Mouse (Mus musculus) urinary bladder, postnatal 36 days (tissue): ENCODE results near the gene Prdm10.
A peak's percentile ranks its signal among the peaks of the same experiment; 100 is the strongest.

Experiments
- DNase-seq, 2 experiments: peaks; one replicate each; pipeline ENCODE4 v3.0.0; 2022; ENCODE audit warnings: low spot score in 2 of 2, mixed read lengths in 1 of 2

Prdm10 gene

DNA sequence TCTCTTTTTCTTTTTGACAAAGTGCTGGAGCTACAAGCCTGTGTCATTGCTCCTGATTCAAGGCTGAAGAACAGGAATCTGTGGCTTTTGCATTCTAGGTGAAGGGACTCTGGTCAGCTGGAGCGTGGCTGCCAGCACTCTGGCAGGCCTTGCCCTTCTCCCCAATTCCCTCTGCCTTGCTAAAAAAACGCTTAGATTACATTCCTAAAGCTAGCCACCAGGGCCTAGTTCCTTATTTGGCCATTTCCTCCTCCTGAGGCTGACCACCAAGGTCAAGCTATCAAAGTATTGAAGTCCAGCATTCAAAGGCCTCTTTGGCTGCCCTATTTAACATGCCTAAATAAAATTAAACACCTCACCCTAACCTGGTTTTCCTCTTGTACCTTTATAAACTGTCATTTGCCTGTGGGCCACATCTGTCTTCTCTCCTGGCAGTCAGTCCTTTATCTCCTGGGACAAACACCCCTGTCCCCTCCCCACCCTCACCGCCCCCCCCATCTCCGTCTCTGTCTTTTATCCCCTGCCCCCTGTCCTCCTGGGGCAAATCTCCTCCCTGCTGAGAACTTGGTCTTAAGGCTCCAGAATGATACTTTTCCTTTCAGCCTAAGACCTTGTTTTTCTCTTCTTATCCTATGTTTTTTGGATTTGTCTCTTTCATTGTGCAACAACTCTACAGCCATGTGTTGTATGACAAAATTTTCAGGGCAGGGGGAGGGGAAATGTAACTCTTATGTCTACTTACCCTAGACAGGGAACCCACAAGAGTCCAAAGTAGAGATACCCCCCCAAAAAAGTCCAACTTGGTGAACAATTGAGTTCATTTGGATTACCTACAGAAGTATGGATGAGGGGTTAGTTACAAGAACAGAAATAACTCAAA is 17.9 kb upstream of the Prdm10 start:
- peak; percentile 24 to 59 for DNase-seq

DNA sequence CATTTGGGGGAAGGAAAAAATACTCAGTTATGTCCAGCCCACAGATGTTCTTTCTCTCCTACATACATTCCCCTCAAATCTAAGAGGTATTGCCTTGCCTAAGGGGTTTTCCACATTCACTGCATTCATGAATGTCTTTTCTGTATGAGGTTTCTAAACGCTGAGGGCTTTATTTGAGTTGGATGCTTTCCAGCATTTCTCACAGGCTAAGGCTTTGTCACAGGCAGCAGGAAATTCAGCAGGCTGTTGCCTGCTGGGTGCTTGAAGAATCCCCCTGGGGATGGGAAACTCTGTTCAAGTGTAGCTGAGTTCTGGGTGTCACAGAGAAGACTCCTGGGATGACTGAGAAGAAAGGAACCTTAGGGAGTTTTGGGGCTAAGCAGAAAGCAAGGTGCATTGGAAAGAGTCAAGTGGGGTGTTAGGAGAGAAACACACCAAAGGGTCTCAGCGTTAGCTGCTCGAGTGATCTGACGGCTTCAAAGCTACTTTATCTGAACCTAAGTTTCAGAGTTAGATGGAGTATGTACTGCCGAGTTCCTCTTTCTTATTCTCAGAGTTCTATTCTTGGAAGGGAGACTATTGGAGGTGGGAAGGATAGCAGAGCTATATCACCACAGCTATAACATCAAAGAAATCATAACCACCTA is 14.2 kb upstream of the Prdm10 start:
- peak in 1 of 2 experiments; percentile 5 for DNase-seq

DNA sequence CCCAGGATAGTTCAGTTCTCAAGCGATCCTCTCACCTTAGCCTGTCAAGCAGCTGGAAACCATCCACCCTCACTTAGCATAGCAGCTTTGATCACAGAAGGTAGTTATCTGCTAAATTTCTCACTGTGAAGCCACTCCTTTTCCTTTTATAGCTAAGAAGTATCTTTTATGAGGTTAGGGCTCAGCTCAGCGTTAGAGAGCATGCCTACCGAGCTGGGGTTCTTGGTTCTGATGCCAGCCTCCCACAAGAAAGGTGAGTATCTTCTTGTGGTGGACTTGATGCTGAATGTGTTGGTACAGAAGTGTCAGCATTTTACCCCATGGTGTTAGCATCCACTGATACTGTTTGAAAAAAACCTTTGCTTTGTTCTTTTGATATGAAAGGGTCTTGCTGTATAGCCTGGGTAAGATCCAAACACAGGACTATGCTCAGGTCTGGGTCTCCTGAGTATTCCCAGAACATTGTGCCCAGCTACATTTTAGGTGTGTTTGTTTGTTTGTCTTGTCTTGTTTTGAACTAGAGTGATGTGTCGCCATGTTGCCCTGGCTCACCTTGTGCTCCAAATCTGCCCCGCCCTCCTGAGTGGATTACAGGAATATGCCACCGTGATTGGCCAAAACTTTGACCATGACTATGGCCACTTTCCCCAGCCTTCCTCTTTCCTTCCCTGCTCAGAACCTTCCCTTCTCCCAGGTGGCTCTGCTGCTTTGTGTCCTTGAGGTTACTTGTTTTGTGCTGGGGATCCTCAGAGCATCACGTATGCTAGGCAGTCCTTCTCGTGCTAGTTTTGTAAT is 8.9 kb upstream of the Prdm10 start:
- no peak for DNase-seq

DNA sequence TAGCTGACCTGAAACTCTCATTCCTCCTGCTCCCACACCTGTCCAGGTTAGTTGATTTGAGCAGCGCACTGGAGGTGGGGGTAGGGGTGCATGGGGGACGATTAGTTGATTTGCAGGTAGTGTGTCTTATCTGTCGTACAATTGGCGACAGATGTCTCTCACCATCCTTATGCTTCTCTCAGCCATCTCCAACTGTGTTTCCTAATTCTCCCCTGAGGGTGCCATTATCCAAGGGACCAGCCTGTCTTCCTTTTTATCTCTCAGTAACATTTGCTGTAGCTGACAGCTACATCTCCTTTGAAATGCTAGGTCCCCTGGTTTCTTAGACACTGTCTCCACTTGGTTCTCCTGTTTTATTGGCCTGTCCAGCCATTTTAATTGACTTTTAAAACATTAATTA is 8.2 kb upstream of the Prdm10 start:
- no peak for DNase-seq

DNA sequence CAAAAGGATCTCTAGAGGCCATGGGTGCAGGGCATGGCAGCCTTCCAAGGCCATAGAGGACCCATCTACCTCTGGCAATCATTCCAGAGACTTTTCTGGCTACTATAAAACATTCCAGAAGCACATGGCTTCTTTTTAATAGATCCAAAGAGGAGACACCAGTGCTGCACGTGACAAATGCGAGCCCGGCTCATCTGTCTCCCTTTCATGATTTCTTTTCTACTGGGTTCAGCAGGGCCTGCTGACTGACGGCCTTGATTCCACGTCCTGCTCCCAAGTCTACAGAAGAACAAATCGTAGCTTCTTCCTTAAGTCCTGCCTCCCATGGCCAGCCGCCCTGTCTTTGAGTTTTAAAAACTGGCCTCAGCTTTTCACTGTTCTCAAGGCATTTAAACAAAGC is 1.7 kb upstream of the Prdm10 start:
- DNase-seq, result no peak

DNA sequence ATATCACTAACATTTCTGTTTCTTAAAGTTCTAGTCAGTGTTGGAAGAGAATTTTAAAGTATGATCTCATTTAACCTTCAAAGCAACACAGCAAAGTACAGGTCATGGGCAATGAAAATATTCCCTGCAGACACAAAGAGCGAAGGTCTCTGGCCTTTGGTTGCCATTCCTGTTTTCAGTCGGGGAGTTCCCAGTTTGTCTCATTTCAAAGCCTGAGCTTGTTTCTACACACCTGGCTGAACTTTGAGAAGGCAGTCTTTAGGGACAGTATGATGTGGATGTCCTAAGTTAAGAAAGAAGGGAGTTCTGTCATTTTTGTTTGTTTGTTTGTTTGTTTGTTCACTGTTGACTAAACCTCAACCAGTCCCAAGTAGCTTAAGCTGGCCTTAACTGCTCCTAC is 1.0 kb upstream of the Prdm10 start:
- no peak for DNase-seq

DNA sequence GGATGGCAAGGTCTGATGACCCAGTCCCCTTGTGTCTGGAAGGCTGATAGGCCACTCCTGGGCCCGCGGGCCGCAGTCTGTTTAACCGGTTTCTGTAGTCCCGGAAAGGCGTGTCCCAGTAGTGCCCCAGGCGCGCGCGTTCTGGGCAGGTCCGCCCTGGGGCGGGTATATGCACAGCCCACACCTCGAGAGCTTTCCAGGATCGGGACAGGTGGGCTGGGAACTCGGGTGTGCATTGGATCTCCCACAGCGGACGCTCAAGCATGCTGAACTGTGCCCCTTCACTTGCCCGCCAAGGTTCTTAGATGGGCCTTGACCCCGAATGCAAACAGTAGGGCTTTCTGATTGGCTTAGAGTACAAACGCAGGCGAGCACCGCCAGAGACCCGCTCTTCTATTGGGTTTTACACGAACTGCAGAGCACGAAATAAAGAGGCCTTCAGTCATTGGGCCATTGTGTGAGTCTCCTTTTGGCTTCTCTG is 413 bp upstream of the Prdm10 start:
- DNase-seq, result peak; percentile 88 to 91

DNA sequence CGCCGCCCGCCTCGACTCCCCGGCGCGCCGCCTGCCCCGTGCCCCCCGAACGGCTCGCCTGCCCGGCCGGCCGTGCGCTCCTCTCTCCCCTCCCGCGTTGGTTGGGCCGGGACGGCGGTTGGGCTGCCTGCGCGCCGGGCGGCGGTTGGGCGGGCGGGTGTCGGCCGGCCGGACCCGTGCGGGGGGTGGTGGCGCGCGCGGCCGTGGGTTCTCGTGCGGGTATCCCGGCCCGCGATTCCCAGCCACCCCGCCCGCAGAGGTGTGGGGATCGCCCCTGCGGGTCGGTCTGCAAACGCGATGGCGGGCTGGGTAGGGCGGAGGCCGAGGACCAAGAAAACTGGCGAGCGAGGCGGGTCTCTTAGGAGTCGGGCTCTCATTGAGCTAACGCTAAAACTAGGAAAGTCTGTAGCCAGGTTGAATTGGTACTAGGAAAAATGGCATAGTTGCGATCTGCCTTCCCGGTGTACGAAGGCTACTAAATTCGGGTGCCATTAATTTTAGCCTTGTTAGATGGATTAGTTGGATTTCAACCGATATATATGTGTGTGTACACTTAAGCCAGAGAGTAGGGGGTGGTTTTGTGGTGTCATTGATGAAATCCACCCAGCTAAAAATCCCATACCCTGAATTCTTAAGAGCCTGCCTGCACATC is 799 bp downstream of the Prdm10 start:
- DNase-seq, result peak; percentile 69 to 75

DNA sequence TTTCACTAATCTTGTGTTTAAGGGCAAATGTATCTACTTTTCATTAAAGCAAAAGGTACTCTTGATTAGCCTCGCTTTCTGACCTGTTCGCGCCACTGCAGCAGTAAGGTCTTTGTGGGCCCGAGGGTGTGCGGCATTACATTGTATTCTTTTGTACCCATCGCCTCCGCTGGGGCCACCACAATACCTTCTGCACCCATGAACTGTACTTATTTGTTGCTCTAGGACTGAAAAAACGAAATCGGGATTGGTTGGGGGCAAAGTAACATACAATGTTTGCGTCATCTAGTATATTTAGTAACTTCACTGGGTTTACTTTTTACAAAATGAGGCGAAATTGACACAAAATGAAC is 1.3 kb downstream of the Prdm10 start:
- no peak for DNase-seq

DNA sequence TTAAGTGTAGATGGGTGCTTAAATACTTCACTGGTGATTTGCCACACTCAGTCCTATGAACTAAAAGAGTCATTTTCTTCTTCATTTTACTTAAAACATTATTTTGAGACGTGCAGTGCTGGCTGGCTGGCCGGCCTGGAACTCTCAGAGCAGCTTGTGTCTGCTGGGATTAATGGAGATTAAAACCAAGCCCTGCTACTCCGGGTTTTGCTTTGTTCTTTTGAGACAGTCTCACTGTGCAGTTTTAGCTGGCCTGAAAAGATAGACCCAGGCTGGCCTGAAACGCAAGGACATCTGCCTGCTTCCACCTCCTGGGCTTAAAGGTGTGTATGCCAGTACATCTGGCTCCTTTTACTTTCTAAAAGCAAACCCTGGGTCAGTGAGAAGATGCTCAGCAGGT is 2.2 kb downstream of the Prdm10 start:
- DNase-seq, result no peak

DNA sequence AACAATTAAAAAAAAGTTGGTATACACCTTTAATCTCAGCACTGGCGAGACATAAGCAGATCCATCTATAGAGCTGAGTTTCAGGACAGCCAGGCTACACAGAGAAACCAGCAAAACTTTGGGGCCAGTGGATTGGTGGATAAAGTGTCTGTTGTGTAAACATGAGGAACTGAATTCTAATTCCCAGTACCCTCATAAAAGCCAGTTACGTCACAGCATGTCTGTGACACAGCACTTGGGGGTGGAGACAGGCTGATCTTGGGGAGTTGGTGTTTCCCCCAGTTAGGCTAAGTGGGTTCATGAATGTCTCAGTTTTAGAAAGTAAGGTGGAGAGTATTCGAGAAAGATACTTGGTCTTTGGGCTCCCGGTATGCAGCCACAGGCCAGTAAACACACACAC is 2.7 kb downstream of the Prdm10 start:
- DNase-seq, result no peak

DNA sequence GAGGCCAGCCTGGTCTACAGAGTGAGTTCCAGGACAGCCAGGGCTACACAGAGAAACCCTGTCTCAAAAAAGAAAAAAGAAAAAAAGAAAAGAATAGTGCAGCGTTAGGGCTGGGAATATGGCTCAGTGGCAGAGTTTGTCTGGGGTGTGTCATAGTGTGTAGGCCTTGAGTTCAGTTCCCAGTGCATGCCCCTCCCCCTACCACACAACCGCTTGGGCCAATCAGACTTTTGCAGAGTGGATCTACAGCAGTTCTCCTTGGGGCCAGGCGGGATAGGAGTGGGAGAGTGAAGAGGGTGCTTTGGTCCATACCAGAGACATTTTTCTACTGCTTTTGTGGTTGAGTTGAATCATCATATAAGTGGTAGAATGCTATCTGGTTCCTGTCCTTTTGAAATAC is 3.6 kb downstream of the Prdm10 start:
- DNase-seq, result no peak

DNA sequence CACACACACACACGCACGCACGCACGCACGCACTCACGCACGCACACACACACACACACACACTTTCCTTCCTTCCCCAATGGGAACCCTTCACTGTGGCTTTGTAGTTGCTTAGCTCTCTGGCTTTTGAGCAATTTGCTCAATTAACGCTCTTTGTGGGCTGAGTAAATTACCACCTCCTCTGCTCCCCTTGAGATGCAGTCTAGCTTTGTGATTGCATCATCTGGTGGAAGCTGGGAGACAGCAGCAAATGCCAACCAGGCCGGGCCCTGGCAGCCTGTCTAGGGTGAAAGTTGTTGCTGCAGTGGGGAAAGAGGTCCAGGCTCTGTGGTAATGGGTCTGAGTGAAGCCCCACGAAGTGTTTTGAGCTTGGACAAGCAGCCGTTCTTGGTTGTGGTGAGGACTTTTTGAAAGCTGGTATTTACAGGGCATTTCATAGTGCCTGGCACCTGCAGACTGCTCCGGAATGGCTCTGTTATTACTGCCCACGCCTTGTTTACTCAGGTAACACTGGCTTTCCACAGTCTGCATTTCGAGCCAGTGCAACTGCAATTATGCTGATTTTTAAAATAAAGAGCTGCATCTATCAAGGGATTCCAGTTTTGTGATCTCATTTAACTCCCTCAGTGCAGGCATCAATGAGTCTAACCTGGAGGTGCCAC is 10.0 kb downstream of the Prdm10 start:
- peak; percentile 20 to 71 for DNase-seq

DNA sequence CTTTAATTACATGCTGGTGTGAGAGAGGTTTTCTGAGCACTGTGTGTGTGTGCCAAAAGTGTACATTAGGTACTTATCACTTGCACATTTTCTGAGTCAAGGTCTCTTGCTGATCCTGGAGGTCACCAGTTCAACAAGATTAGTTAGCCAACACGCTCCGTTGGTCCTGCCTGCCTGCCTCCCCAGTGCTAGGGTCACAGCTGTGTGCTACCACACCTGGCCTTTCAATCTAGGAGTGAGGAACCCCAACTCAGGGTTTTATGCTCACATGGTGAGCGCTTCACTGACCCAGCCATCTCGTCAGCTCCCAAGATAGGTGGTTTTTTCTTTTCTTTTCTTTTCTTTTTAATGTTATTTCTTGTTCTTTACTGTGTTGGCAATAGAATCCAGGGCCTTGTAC is 11.6 kb downstream of the Prdm10 start:
- DNase-seq, result no peak

DNA sequence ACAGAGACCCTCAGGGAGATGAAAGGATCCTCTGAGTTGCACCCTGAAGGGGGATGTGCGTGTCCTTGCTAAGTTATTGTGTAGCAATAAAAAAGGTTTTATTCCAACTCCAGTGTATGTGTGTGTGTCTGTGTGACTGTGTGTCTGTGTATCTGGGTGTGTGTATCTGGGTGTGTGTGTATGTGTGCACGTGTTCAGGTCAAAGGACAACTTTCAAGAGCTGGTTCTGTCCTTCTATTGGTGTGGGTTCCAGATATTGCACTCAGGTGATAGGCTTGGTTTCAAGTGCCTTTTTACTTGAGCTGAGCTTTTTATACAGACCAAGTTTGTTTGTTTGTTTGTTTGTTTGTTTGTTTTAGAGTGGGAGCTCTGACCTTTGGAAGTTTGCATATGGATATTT is 12.9 kb downstream of the Prdm10 start:
- DNase-seq, result no peak

DNA sequence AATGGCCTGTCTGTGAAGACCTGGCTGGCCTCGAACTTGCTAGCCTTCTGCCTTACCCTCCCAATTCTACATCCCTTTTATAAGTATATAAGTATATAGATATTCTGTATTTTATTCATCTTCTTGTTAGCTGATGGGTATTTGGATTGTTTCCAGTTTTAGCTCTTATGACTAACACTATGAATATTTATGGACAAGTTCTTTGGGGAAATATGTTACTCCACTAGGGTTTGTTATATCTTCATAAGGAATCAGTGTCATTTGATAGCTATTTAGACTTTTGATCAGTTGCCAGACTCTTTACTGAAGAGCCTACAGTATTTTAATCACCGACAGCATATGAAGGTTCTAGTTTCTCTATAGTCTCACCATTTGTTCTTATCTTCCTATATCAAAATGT is 15.0 kb downstream of the Prdm10 start:
- DNase-seq, result no peak

DNA sequence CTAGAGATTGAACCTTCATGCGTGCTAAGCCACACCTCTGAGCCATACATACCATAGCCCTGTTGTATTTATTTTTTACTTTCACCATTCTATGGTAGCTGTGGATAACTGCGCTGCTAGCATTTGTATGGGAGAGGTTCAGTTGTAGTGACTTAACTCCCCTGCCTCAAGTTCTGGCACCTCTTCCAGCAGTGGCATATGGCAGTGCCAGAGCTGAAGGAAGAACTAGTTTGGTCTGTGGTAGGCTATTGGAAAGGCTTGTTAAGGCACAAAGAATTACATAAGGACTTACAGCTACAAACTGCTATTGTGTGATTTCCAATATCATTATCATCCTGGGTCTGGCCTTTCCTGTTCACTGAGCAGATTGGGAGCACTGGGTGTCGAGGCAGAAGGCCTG is 16.0 kb downstream of the Prdm10 start:
- no peak for DNase-seq

DNA sequence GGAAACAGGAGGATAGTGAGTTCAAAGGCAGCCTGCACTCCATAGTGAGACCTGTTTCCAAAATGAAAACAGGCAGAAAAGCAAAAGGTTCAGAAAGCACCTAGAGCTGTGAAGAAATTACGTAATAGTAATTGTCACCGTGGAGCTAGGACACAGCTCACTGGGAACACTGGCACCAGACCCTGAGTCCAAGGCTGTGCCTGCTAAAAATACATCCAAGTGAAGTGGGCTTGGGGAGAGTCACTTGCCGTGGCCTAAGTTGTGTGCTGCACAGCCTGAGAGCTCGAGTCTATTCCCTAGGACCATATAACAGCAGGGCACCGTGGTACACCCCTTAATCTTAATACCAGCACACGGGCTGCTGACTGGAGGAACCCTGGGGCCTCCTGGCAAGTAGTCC is 18.4 kb downstream of the Prdm10 start:
- DNase-seq, result no peak

DNA sequence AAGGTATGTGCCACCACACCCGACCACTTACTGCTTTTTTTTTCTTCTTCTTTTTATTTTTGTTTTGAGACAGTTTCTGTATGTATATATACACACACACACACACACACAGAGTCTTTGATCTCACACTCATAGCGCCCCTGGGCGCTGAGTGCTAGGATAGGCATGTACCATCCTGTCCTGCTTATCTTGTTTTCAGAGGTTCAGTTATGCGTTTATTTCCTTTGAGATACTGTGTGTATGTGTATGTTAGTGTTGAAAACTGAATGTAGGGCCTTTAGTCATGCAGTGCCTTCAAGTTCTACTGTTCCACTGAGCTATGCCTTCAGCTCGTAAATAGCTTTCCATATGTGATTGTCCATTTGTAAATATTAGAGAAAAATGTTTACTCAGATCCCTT is 20.2 kb downstream of the Prdm10 start:
- no peak for DNase-seq

DNA sequence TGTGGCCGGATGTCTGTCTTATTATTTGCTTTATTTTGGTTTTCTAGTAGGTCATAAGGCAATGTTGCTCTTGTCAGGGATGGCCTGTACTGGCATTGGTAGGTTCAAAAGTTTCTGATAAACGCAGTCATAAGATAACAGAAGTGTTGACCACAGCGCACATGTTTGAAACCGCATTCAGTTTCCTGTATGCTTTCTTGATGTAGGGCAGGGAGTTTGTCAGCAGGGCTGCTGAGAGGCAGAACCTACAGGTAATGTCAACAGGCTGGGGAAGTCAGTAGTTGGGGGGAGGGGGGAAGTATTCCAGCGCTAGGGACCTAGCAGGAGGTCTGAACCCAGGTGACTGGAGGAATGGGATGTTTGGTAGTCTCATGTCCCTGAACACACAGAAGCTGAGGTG is 20.8 kb downstream of the Prdm10 start:
- DNase-seq, result no peak

DNA sequence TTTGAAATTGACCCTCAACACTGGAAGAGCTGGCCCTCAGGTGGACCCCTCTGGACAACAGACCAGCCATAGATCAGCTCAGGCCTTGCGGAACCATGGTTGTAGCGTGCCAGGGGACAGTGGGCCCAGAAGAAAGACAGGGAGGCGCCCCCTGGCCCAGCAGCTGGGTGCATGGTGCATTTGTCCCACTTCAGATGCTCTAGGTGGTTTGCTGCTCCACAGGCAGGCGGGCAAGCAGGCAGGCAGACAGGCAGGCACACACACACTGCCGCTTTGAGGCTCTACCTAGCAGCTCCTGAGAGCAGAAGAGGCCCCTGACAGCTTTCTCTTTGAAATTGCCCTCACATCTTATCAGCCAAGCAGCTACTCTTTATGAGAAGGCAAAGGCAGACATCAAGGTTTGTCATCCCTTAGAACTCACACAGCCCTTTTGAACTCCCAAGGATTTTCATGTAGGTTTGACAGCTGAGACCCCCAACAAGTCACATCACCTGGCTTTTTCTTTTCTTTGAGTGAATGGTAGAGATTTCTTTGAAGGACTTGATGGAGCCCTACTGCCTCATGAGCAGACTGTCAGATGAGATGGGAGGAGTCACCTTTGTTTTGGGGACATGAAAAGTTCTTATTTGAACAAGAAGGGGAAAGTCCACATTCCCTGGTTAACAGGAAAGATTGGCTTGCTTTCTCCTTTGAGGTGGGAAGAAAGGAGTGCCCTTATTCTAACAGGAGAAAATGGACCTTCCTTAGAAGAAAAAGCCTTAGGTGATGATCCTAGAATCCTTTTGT is 21.4 kb downstream of the Prdm10 start:
- DNase-seq, result no peak
